Mouse (Mus musculus): ENCODE measurements at regions not wholly inside any gene's neighbourhood (a gene's known extent, or its start where the extent isn't known, plus 50 kb on each side); places are given as distances from the start of the nearest gene placed in this dataset.

DNA sequence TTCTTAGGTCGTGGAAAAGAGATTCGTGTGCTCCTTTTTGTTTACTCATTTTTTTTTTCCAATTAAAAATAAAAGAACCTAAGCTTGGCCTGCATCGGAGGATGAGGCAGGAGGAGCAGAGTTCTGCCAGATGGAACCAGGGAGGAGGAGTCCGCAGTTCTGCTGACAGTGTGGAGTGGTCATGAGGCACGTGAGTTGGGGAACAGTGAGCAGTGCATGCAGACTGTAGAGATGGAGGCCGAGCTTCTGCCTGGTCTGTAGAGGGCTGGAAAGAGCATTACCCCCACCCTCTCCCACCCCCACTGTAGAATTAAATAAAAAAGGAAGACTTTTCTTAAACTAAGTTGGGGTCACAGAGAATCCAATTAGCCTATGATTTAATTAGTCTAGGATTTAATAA, 202.5 kb upstream of the Nabp1 start:
- TF ChIP-seq CTCF (IDR thresholded peaks at IDR 0.05; ENCODE audit: low read depth), result no peak
- TF ChIP-seq EP300 (IDR thresholded peaks at IDR 0.05; ENCODE audit: low read depth), result no peak
